Mouse (Mus musculus) gastrocnemius, postnatal 4 days (tissue): Measurements from ENCODE around the gene Cabin1. TPM values are rescaled to one million over a fixed set of nuclear protein-coding genes. Genes with fewer than 3 reads are reported as not detected.
A peak's percentile ranks its signal among the peaks of the same experiment; 100 is the strongest.

Source experiments
- DNase-seq, 2 experiments: peaks; one replicate each; pipeline ENCODE4 v3.0.0; 2021 to 2022; ENCODE audit warnings: low spot score in 2 of 2, mixed read lengths in 2 of 2
- total RNA-seq, 2 experiments: library from RNA; stranded (reverse); gene quantifications; 2 replicates each; pipeline ENCODE4 v1.2.3; 2021

Gene Cabin1
- total RNA-seq, 2 experiments from 2014 or later, result 29.1 to 30.4 TPM

DNA sequence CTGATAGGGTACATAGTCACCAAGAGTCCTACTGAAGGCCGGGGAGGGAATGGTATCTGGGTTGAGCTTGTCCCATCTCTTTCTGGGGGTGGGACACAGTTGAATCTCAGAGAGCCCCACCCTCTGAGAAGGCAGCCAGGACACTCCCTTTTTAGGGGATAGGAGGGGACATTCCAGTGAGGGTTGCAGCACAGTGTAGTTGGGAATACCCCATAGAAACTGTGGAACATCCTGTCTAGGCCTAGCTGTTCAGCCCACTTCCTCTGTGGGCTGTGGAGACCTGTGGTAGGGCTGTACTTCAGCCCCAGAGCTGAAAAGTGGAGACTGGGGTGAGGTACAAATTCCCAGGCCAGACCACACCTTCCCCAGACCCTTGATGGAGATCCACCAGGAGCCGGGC is 121.2 kb downstream of the Cabin1 start:
- DNase-seq, result peak in 1 of 2 experiments; percentile 10

DNA sequence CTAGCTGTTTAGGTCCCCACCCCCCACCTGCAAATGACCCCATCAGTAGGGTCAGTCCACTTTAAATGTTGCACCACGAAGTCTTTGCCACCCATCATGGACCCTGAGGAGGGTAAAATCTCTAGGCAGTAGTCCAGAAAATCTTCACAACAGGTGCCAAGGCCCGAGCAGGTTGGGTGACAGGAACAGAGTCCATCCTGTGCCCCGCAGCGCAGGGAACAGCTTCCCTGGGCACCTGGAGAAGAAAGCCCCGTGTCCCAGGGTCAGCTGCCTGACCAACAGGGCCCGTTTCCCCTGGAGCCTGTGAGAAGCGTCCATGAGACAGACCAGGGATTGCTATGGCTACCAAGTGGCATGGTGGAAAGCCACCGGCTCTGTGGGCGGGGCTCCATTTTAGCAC is 121.7 kb downstream of the Cabin1 start:
- peak in 1 of 2 experiments; percentile 16 for DNase-seq

DNA sequence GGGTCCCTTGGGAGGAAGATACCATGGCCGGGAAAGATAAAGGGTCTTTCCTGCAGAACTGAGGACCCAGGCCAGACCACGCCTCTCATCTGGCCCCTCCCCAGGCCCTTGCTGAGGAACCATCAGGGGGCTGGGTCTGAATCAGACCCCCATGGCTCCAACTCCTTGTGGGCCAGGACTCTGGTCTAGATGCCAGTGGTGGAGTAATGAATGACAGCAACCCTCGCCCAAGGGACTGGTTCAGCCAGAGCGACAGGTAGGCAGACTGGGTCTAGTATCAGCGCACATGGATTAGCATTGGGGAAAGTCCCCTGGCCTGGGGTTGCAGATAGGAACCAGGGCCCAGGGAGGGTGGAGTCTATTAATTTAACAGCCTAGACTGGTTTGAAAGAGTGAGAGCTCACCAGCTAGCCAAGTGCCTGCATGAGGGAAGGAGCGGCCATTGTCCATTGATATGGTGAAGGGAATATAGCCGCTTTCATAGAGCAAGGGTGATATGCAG is 122.4 kb downstream of the Cabin1 start:
- DNase-seq, result peak in 1 of 2 experiments; percentile 15

DNA sequence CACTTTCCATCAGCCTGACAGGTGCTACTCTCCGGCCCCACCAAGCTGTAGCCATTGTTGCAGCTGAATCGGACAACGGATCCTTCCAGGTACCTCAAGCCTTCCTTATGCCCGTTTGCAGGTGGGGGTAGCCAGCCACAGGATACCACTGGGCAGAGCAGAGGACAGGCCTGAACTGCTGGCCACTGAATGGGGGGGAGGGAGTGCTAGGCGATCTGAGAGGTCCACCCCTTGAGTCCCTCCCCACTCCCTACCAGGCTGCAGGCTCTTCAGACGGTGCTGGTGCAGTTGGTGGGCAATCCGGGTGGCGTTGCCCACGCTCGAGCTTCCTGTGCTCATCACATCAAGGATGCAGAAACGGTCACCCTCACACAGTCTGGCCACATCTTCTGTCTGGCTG is 126.4 kb downstream of the Cabin1 start:
- DNase-seq, result no peak

DNA sequence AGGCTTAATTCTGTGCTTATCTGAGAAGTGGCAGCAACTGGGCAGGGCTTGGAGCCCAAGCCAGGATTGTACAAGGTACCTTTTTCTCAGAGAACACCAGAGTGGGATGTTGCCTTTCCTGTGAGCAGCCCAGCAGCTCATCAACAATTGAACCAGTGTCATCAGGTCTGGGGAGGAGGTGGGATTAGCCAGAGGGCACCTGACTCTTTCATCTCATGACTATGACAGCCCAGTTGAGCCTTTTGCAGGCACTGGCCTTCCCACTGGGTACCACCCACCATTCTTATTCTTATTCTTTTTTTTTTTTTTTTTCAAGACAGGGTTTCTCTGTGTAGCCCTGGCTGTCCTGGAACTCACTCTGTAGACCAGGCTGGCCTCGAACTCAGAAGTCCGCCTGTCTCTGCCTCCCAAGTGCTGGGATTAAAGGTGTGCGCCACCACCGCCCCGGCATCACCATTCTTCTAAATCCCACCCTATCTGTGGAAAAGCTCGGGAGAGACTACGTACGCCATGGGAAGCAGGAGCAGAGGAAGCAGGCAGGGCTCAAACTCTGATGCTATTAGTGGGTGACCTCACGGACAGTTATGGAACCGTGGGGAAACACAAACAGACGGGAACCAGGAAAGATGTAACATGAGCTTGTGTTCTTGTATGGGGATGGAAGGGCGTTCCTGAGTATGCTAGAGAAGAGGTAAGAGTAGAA is 127.9 kb downstream of the Cabin1 start:
- no peak for DNase-seq

DNA sequence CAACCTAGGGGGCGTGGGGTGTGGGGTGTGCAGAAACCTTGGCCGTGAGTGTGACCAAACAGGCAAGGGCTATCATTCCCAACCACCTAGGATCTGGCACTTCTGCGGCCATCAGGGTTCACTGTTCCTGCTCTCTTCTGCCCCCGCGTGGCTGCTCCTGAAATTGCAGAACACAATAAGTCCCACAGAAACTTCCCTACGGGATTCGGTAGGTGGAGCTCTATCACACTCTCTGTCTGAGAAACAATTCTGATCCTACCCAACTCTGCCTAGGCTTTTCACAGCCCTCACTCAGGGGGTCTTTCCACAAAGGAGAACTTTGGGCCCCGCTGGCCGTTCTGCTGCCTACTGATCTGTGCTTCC is 128.5 kb downstream of the Cabin1 start:
- DNase-seq, result peak; percentile 66 to 74

DNA sequence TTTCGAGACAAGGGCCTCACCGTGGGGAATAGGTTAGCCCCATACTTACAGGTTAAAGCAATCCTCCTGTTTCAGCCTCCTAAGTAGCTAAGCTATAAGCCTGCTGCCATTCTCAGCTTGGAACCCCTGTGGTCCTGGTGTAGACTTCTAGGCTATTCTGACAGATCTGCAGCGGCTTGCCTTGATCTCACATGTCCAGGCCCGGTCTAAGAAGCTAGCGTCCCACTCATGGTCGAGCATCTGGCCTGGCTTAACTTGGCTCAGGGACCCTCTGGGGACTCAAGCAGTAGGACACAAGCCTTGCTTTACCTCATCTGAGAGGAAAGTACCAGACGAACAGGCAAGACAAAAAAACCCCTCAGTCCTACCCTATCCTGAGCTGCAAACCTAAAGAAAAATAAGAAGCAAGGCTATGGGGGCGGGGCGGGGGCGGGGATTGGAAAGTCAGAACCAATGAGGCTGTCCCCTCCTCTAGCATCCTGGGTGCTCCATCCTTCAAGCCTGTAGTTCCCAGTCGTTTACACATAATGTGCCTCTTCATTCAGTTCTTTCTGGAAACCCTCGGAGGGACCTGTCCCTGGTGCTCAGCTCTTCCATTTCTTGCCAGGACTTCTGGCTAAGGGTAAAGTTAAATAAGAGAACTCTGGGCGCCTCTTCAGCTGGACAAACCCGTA is 129.0 kb downstream of the Cabin1 start:
- DNase-seq, result no peak

DNA sequence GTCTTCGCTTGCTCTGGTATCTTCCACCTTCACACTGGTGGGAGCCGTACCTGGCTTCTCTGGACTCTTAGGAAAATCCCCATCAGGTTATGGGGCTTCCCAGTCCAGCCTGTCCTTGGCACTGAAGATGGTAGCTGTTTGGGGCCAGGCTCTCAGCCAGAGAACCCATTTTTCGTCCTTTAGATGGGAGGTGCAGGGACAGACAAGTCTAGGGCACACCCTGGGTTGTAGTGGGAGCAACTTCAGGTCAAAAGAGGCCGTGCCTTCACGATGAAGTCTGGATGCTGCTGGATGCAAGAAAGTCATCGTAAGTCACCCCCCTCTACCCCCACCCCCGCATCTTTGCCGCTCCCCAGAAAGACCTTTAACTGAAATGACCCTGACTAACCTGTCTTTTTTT is 129.5 kb downstream of the Cabin1 start:
- DNase-seq, result no peak

DNA sequence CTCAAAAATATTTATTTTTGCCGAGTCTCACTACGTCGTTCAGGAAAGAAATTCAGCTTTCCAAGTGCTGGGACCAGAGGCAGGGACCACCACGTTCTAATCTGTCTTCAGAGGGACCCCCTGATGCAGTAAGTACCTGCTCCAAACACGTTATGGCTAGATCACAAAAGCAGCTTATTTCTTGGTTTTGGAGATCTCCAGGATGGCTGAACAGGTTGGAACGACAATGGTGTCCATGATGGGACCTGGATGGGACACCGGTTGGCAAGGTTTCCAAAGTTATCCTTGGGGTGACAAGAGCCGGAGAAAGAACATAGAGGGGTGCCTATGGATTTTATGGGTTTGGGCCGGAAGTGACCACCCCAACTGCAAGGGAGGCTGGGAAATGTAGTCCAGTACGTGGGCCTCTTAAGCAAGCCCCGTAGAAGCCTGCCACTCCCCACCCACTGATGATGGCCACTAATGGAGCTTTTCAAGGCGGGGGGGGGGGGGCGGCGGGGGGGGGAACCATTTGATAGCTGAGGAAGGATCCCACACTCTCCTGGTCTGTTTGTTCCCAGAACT is 130.5 kb downstream of the Cabin1 start:
- DNase-seq, result no peak

DNA sequence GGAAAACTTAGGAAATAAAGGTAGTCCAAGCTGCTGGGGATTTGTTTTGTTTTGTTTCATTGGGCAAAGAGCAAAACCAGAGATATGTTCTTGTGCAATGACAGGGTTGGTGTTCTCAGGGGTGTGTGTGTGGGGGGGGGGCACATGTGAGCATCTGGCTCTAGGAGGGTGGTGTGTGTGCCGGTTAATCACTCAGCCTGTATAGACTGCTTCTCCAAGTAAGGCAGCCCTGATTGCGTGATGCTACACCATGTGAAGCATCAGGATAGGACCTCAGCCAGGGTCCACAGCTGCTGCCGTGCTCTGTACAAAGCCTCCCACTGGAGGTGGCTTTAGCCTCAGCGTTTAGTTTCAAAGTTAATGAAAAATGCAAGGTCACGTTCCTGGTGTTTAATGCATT is 131.1 kb downstream of the Cabin1 start:
- DNase-seq, result peak in 1 of 2 experiments; percentile 60

DNA sequence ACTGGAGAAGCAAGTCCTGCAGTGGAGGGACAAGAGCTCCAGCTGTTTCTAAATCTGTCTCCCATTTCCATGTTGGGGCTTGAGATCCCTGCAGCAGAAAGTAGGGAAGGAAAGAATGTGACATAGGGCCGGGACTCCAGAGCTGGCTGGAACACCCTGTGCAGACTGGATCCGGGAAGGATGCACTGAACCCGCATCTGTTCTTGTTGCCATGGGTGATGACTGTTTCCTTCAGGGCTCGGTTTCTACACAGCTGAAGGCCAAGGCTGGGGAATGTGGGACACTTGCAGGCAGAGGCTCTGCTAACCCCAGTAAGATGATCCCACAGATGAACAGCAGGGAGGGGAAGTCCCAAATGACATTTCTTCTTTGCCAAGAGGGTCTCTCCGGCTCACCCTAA is 131.5 kb downstream of the Cabin1 start:
- peak in 1 of 2 experiments; percentile 57 for DNase-seq

DNA sequence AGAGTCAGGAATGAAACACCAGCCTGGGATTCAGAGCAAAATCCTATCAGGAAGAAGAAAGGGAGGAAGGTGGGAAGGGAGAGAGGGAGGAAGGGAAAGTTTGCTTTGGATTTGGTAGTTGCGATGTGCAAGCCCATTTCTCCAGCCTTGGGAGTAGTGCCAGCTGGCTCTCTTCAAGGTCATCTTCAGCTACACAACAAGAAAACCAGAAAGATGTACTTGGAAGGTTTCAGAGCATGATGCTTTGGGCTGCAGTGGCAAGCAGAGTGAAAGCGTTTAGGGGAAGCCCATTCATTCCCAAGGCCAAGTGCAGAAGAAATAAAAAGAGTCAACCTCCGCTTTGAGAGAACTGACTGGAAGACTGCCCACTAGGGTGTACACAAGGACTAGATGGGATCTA is 136.7 kb downstream of the Cabin1 start:
- peak in 1 of 2 experiments; percentile 35 for DNase-seq

DNA sequence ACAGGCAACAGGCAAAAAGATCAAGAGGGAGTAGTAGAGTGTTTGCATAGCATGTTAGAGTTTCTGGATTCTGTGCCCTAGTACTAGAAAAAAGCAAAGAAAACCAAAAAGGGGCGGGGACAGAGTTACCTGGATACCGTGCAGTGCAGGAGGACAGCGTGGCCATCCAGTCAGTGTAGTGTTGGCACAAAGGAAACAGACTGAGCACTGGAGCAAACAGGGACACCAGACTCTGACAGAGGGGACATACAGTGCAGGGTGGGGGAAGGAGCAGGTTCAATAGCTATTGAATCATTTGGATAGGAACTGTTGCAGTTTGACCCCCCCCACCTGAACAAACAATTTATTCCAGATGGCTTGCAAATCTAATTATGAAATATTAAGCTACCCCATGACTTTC is 137.2 kb downstream of the Cabin1 start:
- DNase-seq, result no peak

DNA sequence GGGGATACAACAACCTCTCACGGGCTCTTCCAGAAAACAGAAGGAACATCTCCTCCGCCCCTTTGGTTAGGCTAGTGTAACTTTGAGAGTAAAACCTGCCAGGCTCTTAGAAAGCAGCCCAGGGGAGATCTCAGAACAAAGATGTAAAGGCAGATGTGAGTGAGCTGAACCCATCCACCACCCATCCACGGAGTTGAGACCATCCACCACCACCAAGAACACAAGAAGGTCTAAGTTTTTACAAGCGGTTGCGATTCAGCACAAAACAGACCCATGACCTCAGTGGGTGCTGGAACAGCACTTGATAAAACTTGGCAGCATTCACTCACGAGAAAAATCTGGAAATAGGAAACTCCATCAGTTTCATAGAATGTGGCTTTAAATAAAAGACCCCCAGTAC is 138.2 kb downstream of the Cabin1 start:
- DNase-seq, result no peak

DNA sequence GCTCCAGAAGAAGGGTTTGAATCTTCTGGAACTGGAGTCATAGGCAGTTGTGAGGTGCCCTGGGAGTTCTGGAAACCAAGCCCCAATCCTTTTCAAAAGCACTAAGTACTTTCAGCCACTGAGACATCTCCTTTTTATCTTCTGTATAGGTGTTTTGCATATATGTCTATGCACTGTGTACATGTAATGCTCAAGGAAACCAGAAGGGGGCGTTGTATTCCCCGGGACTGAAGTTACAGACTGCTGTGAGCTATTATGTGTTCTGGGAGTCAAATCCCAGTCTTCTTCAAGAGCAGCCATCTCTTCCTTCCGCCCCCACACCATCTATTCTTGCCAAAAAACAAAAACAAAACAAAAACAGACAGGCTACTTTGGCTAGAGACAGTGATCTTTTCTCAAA is 143.3 kb downstream of the Cabin1 start:
- DNase-seq, result peak in 1 of 2 experiments; percentile 9

DNA sequence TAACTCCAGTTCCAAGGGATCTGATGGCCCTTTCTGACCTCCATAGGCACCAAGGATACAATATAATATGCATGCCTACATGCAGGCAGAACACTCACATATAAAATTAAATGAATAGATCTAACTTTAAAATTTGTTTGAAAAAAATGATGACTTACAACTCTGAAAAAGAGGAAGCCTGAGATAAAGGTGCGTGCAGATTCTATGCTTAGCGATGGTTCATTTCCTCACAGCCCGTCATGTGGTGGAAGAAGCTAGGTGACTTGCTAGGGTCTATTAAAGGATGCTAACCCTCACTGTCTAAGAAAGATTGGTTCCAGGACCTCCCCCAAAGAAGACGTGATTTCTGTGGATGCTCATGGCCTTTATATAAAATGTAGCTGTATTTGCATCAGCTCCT is 148.1 kb downstream of the Cabin1 start:
- DNase-seq, result no peak

DNA sequence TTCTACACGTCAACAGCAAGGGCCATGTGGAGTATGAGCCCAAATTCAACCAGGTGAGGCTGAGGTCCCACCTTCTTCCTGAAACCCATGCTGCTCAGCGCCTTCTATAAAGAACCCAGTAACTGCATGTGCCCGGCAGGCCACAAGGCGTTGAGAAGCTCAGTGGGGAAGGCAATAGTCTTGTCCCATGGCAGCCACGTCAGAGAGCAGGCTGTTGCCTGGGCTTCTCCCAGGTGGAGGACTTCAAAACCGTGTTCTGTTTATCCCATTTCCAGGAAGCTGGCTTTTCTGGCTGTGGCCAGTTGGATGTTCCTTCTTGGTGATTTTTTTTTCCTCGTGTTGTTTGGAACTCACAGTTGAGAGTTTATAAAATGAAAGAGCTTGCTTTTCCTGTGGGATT is 153.7 kb downstream of the Cabin1 start:
- no peak for DNase-seq

DNA sequence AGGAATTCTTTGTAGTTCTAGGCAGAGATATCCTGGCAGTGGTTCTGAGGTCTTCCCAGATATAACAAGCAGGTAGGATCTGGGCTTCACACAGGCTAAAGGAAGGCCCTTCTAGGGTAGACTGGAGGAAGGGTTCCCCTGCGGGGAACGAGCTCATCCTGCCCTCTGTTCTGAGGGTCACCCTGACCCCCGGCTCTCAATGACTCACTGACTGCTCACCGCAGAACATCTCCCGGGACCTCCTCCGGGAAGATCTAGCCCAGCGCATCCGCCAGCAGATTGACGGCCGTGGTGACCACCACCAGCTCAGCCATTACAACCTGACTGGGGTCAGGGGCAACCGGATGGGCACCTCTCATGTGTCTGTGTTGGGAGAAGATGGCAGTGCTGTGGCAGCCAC is 155.2 kb downstream of the Cabin1 start:
- no peak for DNase-seq

DNA sequence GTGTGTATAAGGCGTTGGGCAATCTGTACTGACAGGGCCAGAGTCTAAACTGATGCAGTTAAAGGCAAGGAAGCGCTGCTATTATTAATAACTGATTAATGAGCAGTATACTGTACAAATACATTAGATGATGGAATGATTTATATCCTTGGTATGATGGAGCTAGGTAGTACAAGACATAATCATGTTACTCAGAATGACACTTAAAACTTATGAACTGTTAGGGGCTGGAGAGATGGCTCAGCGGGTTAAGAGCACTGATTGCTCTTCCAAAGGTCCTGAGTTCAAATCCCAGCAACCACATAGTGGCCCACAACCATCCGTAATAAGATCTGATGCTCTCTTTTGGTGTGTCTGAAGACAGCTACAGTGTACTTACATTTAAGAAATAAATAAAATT is 156.9 kb downstream of the Cabin1 start:
- DNase-seq, result no peak

DNA sequence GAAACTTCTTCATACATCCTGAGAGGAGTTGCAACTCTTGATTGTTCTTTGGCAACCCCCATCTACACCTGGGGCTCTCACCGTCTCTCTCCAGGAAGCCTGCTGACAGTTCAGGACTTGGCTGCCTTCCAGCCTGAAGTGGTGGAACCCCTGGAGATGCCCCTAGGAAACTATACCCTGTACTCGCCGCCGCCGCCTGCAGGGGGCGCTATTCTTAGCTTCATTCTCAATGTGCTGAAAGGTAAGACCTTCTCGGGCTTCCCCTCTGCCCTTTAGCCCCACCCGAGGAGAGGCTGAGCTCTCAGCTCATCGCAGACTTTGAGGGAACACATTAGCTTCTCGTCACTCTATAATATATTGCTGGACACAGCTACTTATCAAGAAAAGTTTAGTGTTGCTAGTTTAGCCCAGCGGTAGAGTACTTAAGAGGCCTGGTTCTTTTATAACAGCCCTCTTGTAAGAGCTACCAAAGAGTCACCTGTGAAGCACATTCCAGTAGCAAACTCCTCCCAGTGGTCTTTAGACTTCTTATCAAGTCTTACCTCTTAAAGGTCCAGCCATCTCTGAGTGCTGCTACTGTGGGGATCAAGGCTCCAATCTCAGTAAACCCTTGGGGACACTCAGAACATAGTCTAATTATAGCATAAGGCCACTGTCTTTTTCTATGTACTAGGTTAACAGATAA is 158.8 kb downstream of the Cabin1 start:
- DNase-seq, result no peak

DNA sequence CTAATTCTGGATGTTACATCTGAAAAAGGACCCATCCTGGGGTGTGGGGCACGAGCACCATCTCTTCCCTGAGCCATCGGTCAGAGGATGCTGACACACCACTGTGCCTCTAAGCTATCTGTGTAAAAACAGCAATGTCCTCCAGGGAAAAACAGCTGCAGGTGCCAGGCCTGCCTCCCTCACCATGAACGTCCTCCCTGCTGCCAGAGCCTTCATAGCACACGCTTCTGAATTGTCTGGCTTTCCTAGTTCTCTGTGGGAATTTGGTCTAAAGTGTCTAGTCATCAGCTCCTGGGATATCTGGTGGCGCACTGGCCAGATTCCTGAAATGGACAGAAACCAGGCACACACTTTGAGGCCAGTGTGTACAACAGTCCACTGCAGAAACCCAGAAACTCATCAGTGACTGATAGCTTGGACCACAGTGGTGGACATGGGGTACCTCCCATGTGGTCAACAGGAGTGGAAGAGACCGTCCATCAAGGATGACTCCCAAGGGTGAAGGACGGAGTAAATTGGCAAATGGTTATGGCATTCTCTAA is 163.9 kb downstream of the Cabin1 start:
- no peak for DNase-seq
